Mouse (Mus musculus): ENCODE results near the gene Klc2. TPM values are rescaled to one million over a fixed set of nuclear protein-coding genes. Genes with fewer than 3 reads are reported as not detected.

Klc2 gene
- polyA plus RNA-seq, 1 experiment from 2014 or later = 18.1 TPM

DNA sequence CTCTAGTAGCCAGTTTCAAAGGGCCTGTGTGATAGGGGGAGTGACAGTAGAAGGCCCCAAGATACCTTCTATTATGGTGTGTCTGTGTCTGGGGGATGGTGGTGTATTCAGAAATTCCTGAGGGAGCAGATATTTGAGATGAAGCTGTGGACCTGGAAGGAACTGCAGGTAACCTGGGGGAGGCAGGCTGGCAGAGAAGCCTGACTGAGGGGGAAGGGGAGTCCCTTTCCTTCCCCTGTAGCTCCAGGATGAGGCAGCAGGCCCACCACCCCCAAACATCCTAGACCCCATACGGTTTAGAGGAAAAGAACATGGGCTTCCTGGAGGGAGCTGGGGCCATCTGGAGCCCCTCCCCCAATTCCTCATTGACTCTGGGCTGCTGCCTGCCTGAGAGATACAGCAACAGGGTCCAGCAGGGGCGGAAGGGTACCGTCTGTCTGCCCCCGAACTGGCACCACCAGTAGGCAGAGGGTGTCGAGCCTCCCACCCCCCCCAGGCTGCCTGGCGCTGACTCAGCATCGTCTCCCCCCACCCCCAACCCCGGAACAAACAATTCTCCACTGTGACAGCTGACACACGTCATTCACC lies 22.4 kb downstream of the Klc2 start:
- DNase-seq (ENCODE audit: low spot score) = no peak
- peaks cover 10% of the 10 kb centered on the region for H3K4me1 ChIP-seq (replicated peaks; ENCODE audit: insufficient read depth, low read length)
- no peak for TF ChIP-seq CTCF (IDR thresholded peaks at IDR 0.05; ENCODE audit: low read depth)

DNA sequence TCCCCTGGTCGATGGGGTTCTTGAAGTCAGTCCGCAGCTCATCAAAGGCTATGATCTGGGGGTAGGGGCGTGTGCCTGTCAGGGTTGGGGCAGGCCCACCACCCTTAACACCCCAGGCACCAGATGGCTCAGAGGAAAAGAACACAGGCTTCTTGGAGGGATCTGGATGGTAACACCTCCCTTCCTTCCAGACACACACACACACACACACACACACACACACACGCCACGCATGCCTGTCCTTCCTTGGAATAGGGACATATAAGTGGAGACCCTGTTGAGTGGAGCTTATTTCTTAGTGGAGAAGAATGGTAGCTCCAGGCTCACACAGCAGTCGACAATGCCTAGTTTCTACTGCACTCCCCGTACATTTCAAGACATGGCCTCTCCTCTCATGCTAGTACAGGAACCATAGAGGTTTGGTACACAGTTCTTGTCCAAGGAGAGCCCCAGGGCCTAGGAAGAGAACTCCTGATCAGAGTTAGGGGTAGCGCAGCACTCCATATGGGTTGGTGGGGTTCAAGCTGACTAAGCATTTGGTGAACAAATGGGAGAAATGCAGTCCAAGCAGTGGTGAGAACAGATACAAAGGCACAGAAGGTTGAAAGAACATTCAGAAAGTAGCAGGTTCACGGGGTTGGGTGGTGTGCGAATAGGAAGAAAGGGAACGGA lies 23.5 kb downstream of the Klc2 start:
- ATAC-seq (replicated peaks; ENCODE audit: low FRiP score, low read depth) = peak; percentile 9; the same call in 1 of the 2 replicates
- DNase-seq (ENCODE audit: low spot score) = no peak
- peaks cover 15% of the 10 kb centered on the region for H3K36me3 ChIP-seq (ENCODE audit: insufficient read depth, low read length)
- H3K4me1 ChIP-seq (replicated peaks; ENCODE audit: insufficient read depth, low read length) = peaks cover 10% of the 10 kb centered on the region
- no peaks in the 10 kb centered on the region for H3K27me3 ChIP-seq (ENCODE audit: insufficient read depth, low read length)
- H3K9me3 ChIP-seq (replicated peaks; ENCODE audit: low read length) = no peaks in the 10 kb centered on the region
- H3K4me3 ChIP-seq (replicated peaks; ENCODE audit: low read depth, low read length) = no peak overlapping the region
- H3K4me2 ChIP-seq (ENCODE audit: low read length) = no peak overlapping the region
- H3K27ac ChIP-seq = no peak overlapping the region
- 41% methylated on average over 11 of the region's 11 CpGs for WGBS
- TF ChIP-seq CTCF (IDR thresholded peaks at IDR 0.05; ENCODE audit: low read depth) = no peak
- H3K9ac ChIP-seq (ENCODE audit: low read depth, low read length) = no peak overlapping the region

More for the DNA sequence above, 22.4 kb downstream of the Klc2 start:
- no peak overlapping the region for H3K4me3 ChIP-seq (replicated peaks; ENCODE audit: low read depth, low read length)
- no peak overlapping the region for H3K27ac ChIP-seq
- no peak overlapping the region for H3K4me2 ChIP-seq (ENCODE audit: low read length)
- H3K27me3 ChIP-seq (ENCODE audit: insufficient read depth, low read length) = no peaks in the 10 kb centered on the region
- WGBS = 18% methylated on average over 9 of the region's 9 CpGs
- H3K9me3 ChIP-seq (replicated peaks; ENCODE audit: low read length) = no peaks in the 10 kb centered on the region
- ATAC-seq (replicated peaks; ENCODE audit: low FRiP score, low read depth) = no peak
- no peak overlapping the region for H3K9ac ChIP-seq (ENCODE audit: low read depth, low read length)
- H3K36me3 ChIP-seq (ENCODE audit: insufficient read depth, low read length) = peaks cover 26% of the 10 kb centered on the region

DNA sequence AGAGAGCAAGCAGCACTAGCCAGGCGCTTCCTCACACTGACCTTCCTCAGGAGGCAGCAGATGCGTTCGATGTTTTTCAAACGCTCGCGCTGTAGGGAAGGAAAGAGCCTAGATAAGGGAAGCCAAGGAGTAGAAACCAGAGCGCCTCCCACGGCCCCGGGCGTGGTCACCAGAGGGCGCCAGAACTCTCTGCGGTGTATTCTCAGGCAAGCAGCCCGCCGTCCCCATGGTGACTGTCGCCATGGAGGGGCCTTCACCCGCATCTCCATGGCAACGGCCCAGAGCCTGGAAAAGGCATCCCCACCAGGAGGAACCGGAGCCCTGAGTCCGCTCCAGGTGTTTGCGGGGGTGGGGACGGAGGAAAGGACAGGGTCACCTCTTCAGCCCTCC lies 24.1 kb downstream of the Klc2 start:
- Histone ChIP-seq H3K27ac (no peak overlapping the region), H3K4me3 (replicated peaks; ENCODE audit: low read depth, low read length) (no peak overlapping the region), H3K9me3 (replicated peaks; ENCODE audit: low read length) (no peaks in the 10 kb centered on the region), H3K4me2 (ENCODE audit: low read length) (no peak overlapping the region), H3K4me1 (replicated peaks; ENCODE audit: insufficient read depth, low read length) (peaks cover 10% of the 10 kb centered on the region), H3K27me3 (ENCODE audit: insufficient read depth, low read length) (no peaks in the 10 kb centered on the region), H3K36me3 (ENCODE audit: insufficient read depth, low read length) (0 out of 2 replicates have a peak, but pooled peaks cover 10% of the 10 kb centered on the region), H3K9ac (ENCODE audit: low read depth, low read length) (no peak overlapping the region)
- WGBS = 1% methylated on average over 21 of the region's 21 CpGs
- peak; percentile 94 for DNase-seq (ENCODE audit: low spot score)
- ATAC-seq (replicated peaks; ENCODE audit: low FRiP score, low read depth) = peak; percentile 71
- peak; percentile 92 for TF ChIP-seq CTCF (IDR thresholded peaks at IDR 0.05; ENCODE audit: low read depth)

DNA sequence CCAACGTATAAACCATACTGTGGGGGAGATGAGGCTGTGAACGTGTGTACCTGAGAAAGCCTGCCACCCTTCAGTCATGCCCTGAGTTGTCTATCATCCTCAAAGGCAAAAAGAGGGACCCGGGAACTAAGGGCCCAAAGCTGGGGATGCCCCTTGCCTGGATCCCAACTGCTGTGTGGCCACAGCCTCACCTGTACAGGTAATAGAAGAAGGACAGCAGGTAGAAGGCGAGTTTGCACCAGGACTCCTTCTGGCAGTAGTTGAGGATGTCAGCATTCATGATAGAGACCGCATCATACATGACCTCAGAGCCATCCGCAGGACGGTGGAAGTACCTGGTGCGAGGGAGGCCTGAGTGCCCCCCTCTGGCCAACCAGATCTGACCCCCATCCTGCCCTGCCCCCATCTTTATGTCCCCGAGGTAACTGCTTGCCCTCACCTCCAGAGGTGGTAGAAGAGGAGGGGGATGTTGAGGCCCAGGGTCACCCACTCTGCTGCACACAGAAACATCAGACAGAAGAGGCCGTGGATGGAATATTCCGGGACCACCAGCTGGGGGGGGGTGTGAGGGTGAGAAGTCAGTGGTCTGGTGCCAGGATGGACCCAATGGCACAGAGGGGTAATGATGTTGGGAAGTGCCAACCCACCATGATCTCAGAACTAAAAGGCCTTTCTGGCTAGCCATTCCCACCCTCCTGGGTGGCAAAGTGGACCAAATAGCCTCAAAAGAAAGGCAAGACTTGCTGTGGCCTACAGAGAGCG lies 24.7 kb downstream of the Klc2 start:
- 0 out of 2 replicates have a peak, but pooled peaks have one; percentile 1 for ATAC-seq (replicated peaks; ENCODE audit: low FRiP score, low read depth)

DNA sequence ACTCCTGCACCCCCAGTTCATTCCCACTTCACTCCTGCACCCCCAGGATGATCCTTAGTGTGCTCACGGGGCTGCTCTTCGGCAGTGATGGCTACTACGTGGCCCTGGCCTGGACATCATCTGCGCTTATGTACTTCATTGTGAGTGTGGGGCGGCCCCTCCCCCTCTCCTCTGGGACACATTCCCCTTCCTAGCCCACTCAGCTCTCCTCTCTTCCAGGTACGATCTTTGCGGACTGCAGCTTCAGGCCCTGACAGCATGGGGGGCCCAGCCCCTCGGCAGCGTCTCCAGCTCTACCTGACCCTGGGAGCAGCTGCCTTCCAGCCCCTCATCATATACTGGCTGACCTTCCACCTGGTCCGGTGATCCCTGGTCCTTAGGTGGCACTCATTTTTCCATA lies 26.3 kb downstream of the Klc2 start:
- TF ChIP-seq CTCF (IDR thresholded peaks at IDR 0.05; ENCODE audit: low read depth) = no peak
- 89% methylated on average over 10 of the region's 10 CpGs for WGBS
- Histone ChIP-seq H3K4me3 (replicated peaks; ENCODE audit: low read depth, low read length) (no peak overlapping the region), H3K4me2 (ENCODE audit: low read length) (no peak overlapping the region), H3K9ac (ENCODE audit: low read depth, low read length) (no peak overlapping the region), H3K27ac (no peak overlapping the region), H3K4me1 (replicated peaks; ENCODE audit: insufficient read depth, low read length) (no peaks in the 10 kb centered on the region; the same call in 1 of the 2 replicates), H3K36me3 (ENCODE audit: insufficient read depth, low read length) (0 out of 2 replicates have a peak, but pooled peaks cover 10% of the 10 kb centered on the region), H3K9me3 (replicated peaks; ENCODE audit: low read length) (no peaks in the 10 kb centered on the region), H3K27me3 (ENCODE audit: insufficient read depth, low read length) (no peaks in the 10 kb centered on the region)
- DNase-seq (ENCODE audit: low spot score) (no peak), ATAC-seq (replicated peaks; ENCODE audit: low FRiP score, low read depth) (no peak)

More for the DNA sequence above, 24.7 kb downstream of the Klc2 start:
- TF ChIP-seq CTCF (IDR thresholded peaks at IDR 0.05; ENCODE audit: low read depth) = no peak
- Histone ChIP-seq H3K36me3 (ENCODE audit: insufficient read depth, low read length) (0 out of 2 replicates have a peak, but pooled peaks cover 10% of the 10 kb centered on the region), H3K9ac (ENCODE audit: low read depth, low read length) (no peak overlapping the region), H3K4me1 (replicated peaks; ENCODE audit: insufficient read depth, low read length) (peaks cover 8% of the 10 kb centered on the region), H3K27me3 (ENCODE audit: insufficient read depth, low read length) (no peaks in the 10 kb centered on the region), H3K4me3 (replicated peaks; ENCODE audit: low read depth, low read length) (no peak overlapping the region), H3K9me3 (replicated peaks; ENCODE audit: low read length) (no peaks in the 10 kb centered on the region), H3K4me2 (ENCODE audit: low read length) (no peak overlapping the region), H3K27ac (no peak overlapping the region)
- no peak for DNase-seq (ENCODE audit: low spot score)
- WGBS = 73% methylated on average over 12 of the region's 12 CpGs

DNA sequence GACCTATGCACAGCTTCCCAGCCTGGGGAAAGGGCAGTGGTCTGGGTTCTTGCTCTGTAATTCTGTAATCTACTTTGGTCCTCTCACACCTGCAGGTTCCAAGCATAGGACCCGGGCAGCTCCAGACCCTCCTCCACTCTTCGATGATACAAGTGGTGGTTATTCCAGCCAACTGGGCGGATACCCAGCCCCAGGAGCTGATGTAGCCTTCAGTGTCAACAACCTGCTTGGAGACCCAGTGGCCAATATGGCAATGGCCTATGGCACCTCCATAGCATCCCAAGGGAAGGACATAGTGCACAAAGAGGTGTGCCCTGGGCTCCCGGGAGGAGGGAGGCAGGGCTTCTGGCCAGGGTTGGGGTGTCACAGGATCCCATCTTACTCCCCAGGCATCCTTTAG lies 29.0 kb downstream of the Klc2 start:
- WGBS = 88% methylated on average over 4 of the region's 4 CpGs
- no peak for TF ChIP-seq CTCF (IDR thresholded peaks at IDR 0.05; ENCODE audit: low read depth)

More for the DNA sequence above, 29.0 kb downstream of the Klc2 start:
- peaks cover 15% of the 10 kb centered on the region; the same call in 1 of the 2 replicates for H3K27me3 ChIP-seq (ENCODE audit: insufficient read depth, low read length)
- DNase-seq (ENCODE audit: low spot score) = no peak
- peaks cover 4% of the 10 kb centered on the region; the same call in 1 of the 2 replicates for H3K4me1 ChIP-seq (replicated peaks; ENCODE audit: insufficient read depth, low read length)
- no peaks in the 10 kb centered on the region for H3K9me3 ChIP-seq (replicated peaks; ENCODE audit: low read length)
- peak overlapping the region; percentile 70 for H3K4me2 ChIP-seq (ENCODE audit: low read length)
- ATAC-seq (replicated peaks; ENCODE audit: low FRiP score, low read depth) = no peak
- peak overlapping the region; percentile 63 for H3K9ac ChIP-seq (ENCODE audit: low read depth, low read length)
- 0 out of 2 replicates have a peak, but pooled peaks cover 10% of the 10 kb centered on the region for H3K36me3 ChIP-seq (ENCODE audit: insufficient read depth, low read length)
- no peak overlapping the region for H3K27ac ChIP-seq
- no peak overlapping the region for H3K4me3 ChIP-seq (replicated peaks; ENCODE audit: low read depth, low read length)

All from kidney, postnatal 0 days (tissue).